Comparison of ENCODE assay signal across 14 mouse cellular contexts in the genomic region with DNA sequence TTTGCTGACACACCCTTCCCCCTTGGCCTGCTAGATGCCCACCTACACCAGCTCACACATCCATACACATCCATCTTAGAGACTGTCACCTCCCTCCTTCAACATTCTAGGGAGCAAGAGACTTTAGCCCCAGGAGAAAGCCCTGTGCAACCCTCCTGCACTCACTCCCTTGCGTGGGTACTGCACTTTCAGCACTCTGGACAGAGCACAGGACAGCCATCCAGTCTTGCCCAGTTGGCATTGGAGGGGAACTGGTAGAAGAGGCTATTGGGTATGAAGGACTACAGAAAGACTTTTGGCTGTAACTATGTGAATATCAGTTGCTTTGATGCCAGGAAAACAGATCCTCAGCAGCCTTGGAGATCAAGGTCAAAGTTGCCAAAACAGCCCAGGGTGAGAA.
DNase-seq lines count a peak whose midpoint lies in the region; ATAC-seq and TF ChIP-seq lines count a peak whose summit lies in the region.
"Had no signal": no experiment of that assay in that cellular context is flagged by ENCODE, and none has a peak within 500 bp of the region (broad histone marks: within the 10 kb centered on the region; RNA-seq: fewer than 3 reads in every experiment).

No protein-coding gene starts in this region.

- H3K9me3 ChIP-seq in hindbrain, embryonic 15.5 days, result no peaks in the 10 kb centered on the region
- no peaks in the 10 kb centered on the region for H3K9me3 ChIP-seq in hindbrain, embryonic 12.5 days (replicated peaks)
- H3K9me3 ChIP-seq in embryonic facial prominence, embryonic 14.5 days (ENCODE audit: control insufficient read depth, low read length), result no peaks in the 10 kb centered on the region
- no peaks in the 10 kb centered on the region for H3K9me3 ChIP-seq in stomach, postnatal 0 days (ENCODE audit: control insufficient read depth, low read length)
- H3K9me3 ChIP-seq: liver, embryonic 12.5 days had no signal

- no peak for TF ChIP-seq EP300 in stomach, postnatal 0 days (optimal IDR thresholded peaks at IDR 0.05)

- no peak overlapping the region for H3K9ac ChIP-seq in hindbrain, embryonic 15.5 days
- H3K9ac ChIP-seq in hindbrain, embryonic 12.5 days, result no peak overlapping the region
- H3K9ac ChIP-seq in embryonic facial prominence, embryonic 14.5 days (ENCODE audit: low read depth, low read length), result no peak overlapping the region
- H3K9ac ChIP-seq in stomach, postnatal 0 days (ENCODE audit: low read length), result no peak overlapping the region
- H3K9ac ChIP-seq: liver, embryonic 12.5 days had no signal

- peaks cover 25% of the 10 kb centered on the region for H3K4me1 ChIP-seq in hindbrain, embryonic 15.5 days (replicated peaks)
- peaks cover 9% of the 10 kb centered on the region for H3K4me1 ChIP-seq in hindbrain, embryonic 12.5 days
- no peaks in the 10 kb centered on the region; the same call in 1 of the 2 replicates for H3K4me1 ChIP-seq in embryonic facial prominence, embryonic 14.5 days (ENCODE audit: control insufficient read depth, insufficient read depth, low read length)
- H3K4me1 ChIP-seq in stomach, postnatal 0 days (replicated peaks; ENCODE audit: control insufficient read depth, insufficient read depth), result no peaks in the 10 kb centered on the region
- H3K4me1 ChIP-seq: liver, embryonic 12.5 days had no signal

- peaks cover 15% of the 10 kb centered on the region; the same call in 1 of the 2 replicates for H3K27me3 ChIP-seq in hindbrain, embryonic 15.5 days
- H3K27me3 ChIP-seq in hindbrain, embryonic 12.5 days, result peaks cover 26% of the 10 kb centered on the region
- no peaks in the 10 kb centered on the region; the same call in 1 of the 2 replicates for H3K27me3 ChIP-seq in embryonic facial prominence, embryonic 14.5 days (replicated peaks; ENCODE audit: control insufficient read depth, insufficient read depth, low read length)
- H3K27me3 ChIP-seq in stomach, postnatal 0 days (ENCODE audit: control insufficient read depth, insufficient read depth, low read length), result no peaks in the 10 kb centered on the region
- H3K27me3 ChIP-seq: CH12.LX had no signal

- DNase-seq in ovary, postnatal 36 days (ENCODE audit: low spot score), result peak; percentile 16
- no peak for DNase-seq in ovary, adult 18-20 months (ENCODE audit: low spot score)
- DNase-seq in embryonic facial prominence, embryonic 14.5 days (ENCODE audit: low spot score), result peak; percentile 46
- DNase-seq in stomach, postnatal 0 days (ENCODE audit: low spot score), result peak; percentile 41
- DNase-seq in layer of hippocampus, adult 11-12 months (ENCODE audit: low spot score), result no peak
- DNase-seq: cerebellum, adult 9-10 months; right cerebral cortex, postnatal 14 days had no signal

- 0 out of 2 replicates have a peak overlapping the region, but pooled peaks have one; percentile 17 for H3K27ac ChIP-seq in hindbrain, embryonic 15.5 days (replicated peaks)
- no peak overlapping the region for H3K27ac ChIP-seq in hindbrain, embryonic 12.5 days
- H3K27ac ChIP-seq in embryonic facial prominence, embryonic 14.5 days (replicated peaks; ENCODE audit: low read depth, low read length), result no peak overlapping the region
- no peak overlapping the region for H3K27ac ChIP-seq in stomach, postnatal 0 days (replicated peaks)
- H3K27ac ChIP-seq: layer of hippocampus, adult 2 months; liver, embryonic 12.5 days had no signal

- no peak for ATAC-seq in hindbrain, embryonic 15.5 days (ENCODE audit: low FRiP score, low read depth)
- ATAC-seq in hindbrain, embryonic 12.5 days (ENCODE audit: low FRiP score), result no peak
- no peak for ATAC-seq in embryonic facial prominence, embryonic 14.5 days (ENCODE audit: low read depth)
- no peak for ATAC-seq in stomach, postnatal 0 days (ENCODE audit: low FRiP score, low TSS enrichment)
- ATAC-seq in erythroid progenitor cell, adult 5-6 weeks (replicated peaks; ENCODE audit: low FRiP score, poor library complexity, severe bottlenecking), result no peak
- ATAC-seq: liver, embryonic 12.5 days had no signal

- no peak overlapping the region for H3K4me3 ChIP-seq in hindbrain, embryonic 15.5 days
- no peak overlapping the region for H3K4me3 ChIP-seq in hindbrain, embryonic 12.5 days
- H3K4me3 ChIP-seq in embryonic facial prominence, embryonic 14.5 days (ENCODE audit: low read depth, low read length), result no peak overlapping the region
- no peak overlapping the region for H3K4me3 ChIP-seq in stomach, postnatal 0 days (ENCODE audit: low read depth, low read length)
- H3K4me3 ChIP-seq: erythroblast, embryonic 14.5 days; layer of hippocampus, adult 2 months; liver, embryonic 12.5 days had no signal

- H3K36me3 ChIP-seq in hindbrain, embryonic 15.5 days, result no peaks in the 10 kb centered on the region
- H3K36me3 ChIP-seq in hindbrain, embryonic 12.5 days, result no peaks in the 10 kb centered on the region
- H3K36me3 ChIP-seq in embryonic facial prominence, embryonic 14.5 days (ENCODE audit: control insufficient read depth, insufficient read depth, low read length), result no peaks in the 10 kb centered on the region
- H3K36me3 ChIP-seq in stomach, postnatal 0 days (ENCODE audit: control insufficient read depth, insufficient read depth, low read length), result no peaks in the 10 kb centered on the region
- H3K36me3 ChIP-seq: liver, embryonic 12.5 days had no signal

- WGBS in hindbrain, embryonic 15.5 days, result 26% methylated on average over 1 of the region's 1 CpGs
- 21% methylated on average over 1 of the region's 1 CpGs for WGBS in hindbrain, embryonic 12.5 days
- WGBS in embryonic facial prominence, embryonic 14.5 days, result 30% methylated on average over 1 of the region's 1 CpGs
- WGBS in stomach, postnatal 0 days, result 10% methylated on average over 1 of the region's 1 CpGs

- no peak overlapping the region for H3K4me2 ChIP-seq in hindbrain, embryonic 15.5 days
- no peak overlapping the region for H3K4me2 ChIP-seq in hindbrain, embryonic 12.5 days (replicated peaks)
- H3K4me2 ChIP-seq in embryonic facial prominence, embryonic 14.5 days (ENCODE audit: low read depth, low read length), result no peak overlapping the region
- H3K4me2 ChIP-seq in stomach, postnatal 0 days (replicated peaks; ENCODE audit: low read depth), result no peak overlapping the region
- H3K4me2 ChIP-seq: liver, embryonic 12.5 days had no signal

- TF ChIP-seq CTCF in stomach, postnatal 0 days (IDR thresholded peaks at IDR 0.05; ENCODE audit: low read depth), result no peak

Comparison
In these comparisons a context has a peak if more than half of its experiments do, and no peak if none do; other contexts are left out.
1. DNase-seq: peak in ovary, postnatal 36 days (single experiment), embryonic facial prominence, embryonic 14.5 days (single experiment) and stomach, postnatal 0 days (single experiment); none in ovary, adult 18-20 months (single experiment) and layer of hippocampus, adult 11-12 months (single experiment).